ENCODE assay signal across 8 mouse cellular contexts in the genomic region with DNA sequence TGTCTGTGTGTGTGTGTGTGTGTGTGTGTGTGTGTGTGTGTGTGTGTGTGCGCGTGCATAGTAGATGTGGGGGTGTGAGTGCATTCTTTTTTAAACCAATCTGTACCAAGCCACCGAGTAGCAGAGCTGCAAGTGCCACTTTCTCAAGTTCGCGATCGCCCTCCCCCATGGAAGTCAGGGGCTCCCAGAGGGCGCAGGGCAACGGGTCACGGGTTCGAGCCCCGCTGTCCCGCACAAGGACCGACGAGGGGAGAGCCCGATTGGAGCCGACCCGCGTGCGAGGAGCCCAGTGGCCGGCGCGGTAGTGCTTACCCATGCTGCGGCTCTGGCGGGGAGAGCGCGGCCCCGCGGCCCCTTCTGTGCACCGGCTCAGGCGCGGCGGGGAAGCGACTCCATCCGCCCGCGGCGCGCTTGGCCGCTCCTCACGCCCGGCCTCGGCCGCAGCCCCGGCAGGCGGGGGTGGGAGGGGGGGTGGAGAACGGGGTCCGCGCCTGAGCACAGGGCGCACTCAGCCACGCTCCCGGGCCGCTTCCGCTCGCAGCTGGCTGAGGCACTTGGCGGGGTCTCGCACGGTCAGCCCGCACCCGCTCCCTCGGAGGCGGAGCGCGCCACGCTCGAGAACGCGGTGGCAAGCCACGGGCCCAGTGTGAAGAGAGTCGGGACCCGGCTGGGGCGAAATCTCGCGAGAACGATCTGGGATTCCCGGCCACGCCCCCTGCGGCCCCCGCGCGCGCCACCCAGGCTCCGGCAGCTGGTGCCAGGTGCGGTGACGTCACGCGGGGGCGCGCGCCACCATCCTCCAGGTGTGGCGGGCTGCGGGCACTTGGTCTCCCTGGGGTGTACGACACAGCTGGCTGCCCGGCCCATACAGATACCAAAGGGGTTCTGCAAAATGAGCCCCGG. TPM values are rescaled to one million over a fixed set of nuclear protein-coding genes. Genes with fewer than 3 reads are reported as not detected.
DNase-seq lines count a peak whose midpoint lies in the region; ATAC-seq and TF ChIP-seq lines count a peak whose summit lies in the region.

A gene (minus strand): TSS at position 665 of the 903 bp plus-strand sequence.

- no peaks in the 10 kb centered on the region for H3K36me3 ChIP-seq in hindbrain, postnatal 0 days (ENCODE audit: insufficient read depth, low read length)
- H3K36me3 ChIP-seq in megakaryocyte, embryonic 14.5 days (replicated peaks; ENCODE audit: low read length): no peaks in the 10 kb centered on the region

- intact Hi-C loops in gastrocnemius, adult 2 months (cut with DNase I): loop anchor here (1.0 to 10.0 kb wide), 3 partner anchors 51 to 1481 kb away; no protein-coding TSS in a partner anchor

- H3K9me3 ChIP-seq in hindbrain, postnatal 0 days (ENCODE audit: low read length): no peaks in the 10 kb centered on the region
- no peaks in the 10 kb centered on the region for H3K9me3 ChIP-seq in megakaryocyte, embryonic 14.5 days

- no peak for TF ChIP-seq CTCF in gastrocnemius, adult 2 months (IDR thresholded peaks at IDR 0.05)
- no peak for TF ChIP-seq CTCF in hindbrain, postnatal 0 days (IDR thresholded peaks at IDR 0.05; ENCODE audit: low read depth)

- H3K4me3 ChIP-seq in gastrocnemius, adult 2 months: peak within 1 kb of the TSS; percentile 100
- peak within 1 kb of the TSS; percentile 91 for H3K4me3 ChIP-seq in hindbrain, postnatal 0 days (ENCODE audit: low read length)
- H3K4me3 ChIP-seq in megakaryocyte, embryonic 14.5 days (replicated peaks): peak within 1 kb of the TSS; percentile 93

- peak; percentile 88 for DNase-seq in WW6 (ENCODE audit: low read depth, low spot score)
- peak; percentile 98 for DNase-seq in cerebellum, postnatal 4 days (ENCODE audit: low spot score in 2 of 2)
- DNase-seq in gastrocnemius, adult 2 months: peak; percentile 99
- DNase-seq in hindbrain, postnatal 0 days (ENCODE audit: low spot score): peak; percentile 98
- DNase-seq in left cerebral cortex, adult 8-10 months (ENCODE audit: low spot score in 2 of 2): peak; percentile 94 to 95
- peak; percentile 96 to 97 for DNase-seq in right cerebral cortex, postnatal 10 days (ENCODE audit: low spot score in 2 of 2)
- peak; percentile 99 for DNase-seq in urinary bladder, postnatal 25 days (ENCODE audit: low spot score)

- H3K27me3 ChIP-seq in hindbrain, postnatal 0 days (ENCODE audit: insufficient read depth, low read length): no peaks in the 10 kb centered on the region
- H3K27me3 ChIP-seq in megakaryocyte, embryonic 14.5 days (replicated peaks): peaks cover 3% of the 10 kb centered on the region

- peak within 1 kb of the TSS; percentile 98 for H3K27ac ChIP-seq in gastrocnemius, adult 2 months
- H3K27ac ChIP-seq in hindbrain, postnatal 0 days: peak within 1 kb of the TSS; percentile 95

- under 1% methylated on average over 76 of the region's 94 CpGs for WGBS in hindbrain, postnatal 0 days

- H3K9ac ChIP-seq in hindbrain, postnatal 0 days (replicated peaks; ENCODE audit: low read length): peak within 1 kb of the TSS; percentile 95

- H3K4me2 ChIP-seq in hindbrain, postnatal 0 days (ENCODE audit: low read depth, low read length): peak within 1 kb of the TSS; percentile 81

- peak; percentile 97 for ATAC-seq in hindbrain, postnatal 0 days

- H3K4me1 ChIP-seq in hindbrain, postnatal 0 days (ENCODE audit: insufficient read depth, low read length): 0 out of 2 replicates have a peak, but pooled peaks cover 11% of the 10 kb centered on the region
- H3K4me1 ChIP-seq in megakaryocyte, embryonic 14.5 days: peaks cover 10% of the 10 kb centered on the region

RNA-seq across cellular contexts. Expression of the gene that starts here (rescaled TPM):
- 10 to 100 TPM; 13.5 TPM for total RNA-seq in gastrocnemius, adult 2 months (2021)
- 10.8 and 12.3 TPM in 2 replicates for total RNA-seq in hindbrain, postnatal 0 days (2014; rRNA removed)
- polyA plus RNA-seq in hindbrain, postnatal 0 days (2015; fragmentation: Nextera tagmentation; extraction: Ambion mirVana): 7.9 and 8.1 TPM in 2 replicates
- total RNA-seq in left cerebral cortex, adult 8-10 months (2022): 10 to 100 TPM; 22.4 to 25.2 (median 22.9) TPM
- 1.0 TPM in 1 of 2 replicates, not detected in the other for polyA plus RNA-seq in megakaryocyte, embryonic 14.5 days (2012; ENCODE audit: insufficient read depth, low replicate concordance)

Comparison
In these comparisons a context has a peak if more than half of its experiments do, and no peak if none do; other contexts are left out.
1. Peak in every context shown above with its lines: DNase-seq, ATAC-seq, H3K4me3 ChIP-seq and H3K27ac ChIP-seq.